Mouse (Mus musculus) midbrain, embryonic 12.5 days (tissue): Measurements from ENCODE around the gene Gal3st1. TPM values are rescaled to one million over a fixed set of nuclear protein-coding genes. Genes with fewer than 3 reads are reported as not detected.
A peak's percentile ranks its signal among the peaks of the same experiment; 100 is the strongest.

Source experiments
- ATAC-seq: fragments of 200-750 bp; cut with Nextera tagmentation; 2 replicates; pipeline ENCODE4 v1.8.0; 2017; ENCODE audit warnings: low read depth, moderate TSS enrichment, moderate library complexity; ENCODE audit not compliant: low FRiP score
- H3K27ac ChIP-seq: fragments of 300-500 bp; sonication (generic); replicated peaks from 2 replicates; pipeline ENCODE4 v1.5.1; 2016; ENCODE audit warnings: mild to moderate bottlenecking
- H3K27me3 ChIP-seq: fragments of 300-500 bp; sonication (generic); 2 replicates; pipeline ENCODE4 v1.6.1; 2016; ENCODE audit warnings: mild to moderate bottlenecking
- H3K36me3 ChIP-seq: fragments of 300-500 bp; sonication (generic); 2 replicates; pipeline ENCODE4 v1.6.1; 2016
- H3K4me1 ChIP-seq: fragments of 300-500 bp; sonication (generic); 2 replicates; pipeline ENCODE4 v1.6.1; 2016
- H3K4me2 ChIP-seq: fragments of 300-500 bp; sonication (generic); replicated peaks from 2 replicates; pipeline ENCODE4 v1.6.1; 2016; ENCODE audit warnings: mild to moderate bottlenecking, moderate library complexity
- H3K4me3 ChIP-seq: fragments of 300-500 bp; sonication (generic); 2 replicates; pipeline ENCODE4 v1.5.1; 2016; ENCODE audit warnings: mild to moderate bottlenecking
- H3K9ac ChIP-seq: fragments of 300-500 bp; sonication (generic); replicated peaks from 2 replicates; pipeline ENCODE4 v1.6.1; 2016; ENCODE audit warnings: mild to moderate bottlenecking, moderate library complexity
- H3K9me3 ChIP-seq: fragments of 300-500 bp; sonication (generic); 2 replicates; pipeline ENCODE4 v1.6.1; 2016; ENCODE audit warnings: mild to moderate bottlenecking
- WGBS: fragments of 180-500 bp; shearing (Covaris S2); methylation state at CpG from one replicate; pipeline ENCODE4 v1.1.7; 2016; 5-methylcytosine and 5-hydroxymethylcytosine counted together
- polyA plus RNA-seq: library from polyadenylated mRNA; unstranded; fragments of >200 nt; fragmentation: Nextera tagmentation; extraction: Ambion mirVana; gene quantifications from 2 replicates; pipeline ENCODE4 v1.2.1, GENCODE M21; 2016

Gene Gal3st1
- polyA plus RNA-seq, 1 experiment from 2014 or later, result 0.80 TPM

- Histone ChIP-seq H3K9me3 (no peaks in the 10 kb centered on the region), H3K27ac (no peak overlapping the region)
- 12% methylated on average over 15 of the region's 15 CpGs for WGBS
These were observed 668 bp downstream of the Gal3st1 start for GRCm38 (mm10) chr11:3983863-3984745.

GRCm38 (mm10) chr11:3989748-3990147 lies 6.3 kb downstream of the Gal3st1 start:
- peaks cover 7% of the 10 kb centered on the region; the same call in 1 of the 2 replicates for H3K27me3 ChIP-seq
- WGBS, result 41% methylated on average over 3 of the region's 3 CpGs
- no peak overlapping the region for H3K27ac ChIP-seq
- H3K36me3 ChIP-seq, result no peaks in the 10 kb centered on the region
- no peak overlapping the region for H3K4me3 ChIP-seq
- no peak overlapping the region for H3K4me2 ChIP-seq
- ATAC-seq, result no peak
- H3K4me1 ChIP-seq, result no peaks in the 10 kb centered on the region
- H3K9ac ChIP-seq, result no peak overlapping the region
- H3K9me3 ChIP-seq, result no peaks in the 10 kb centered on the region

More at GRCm38 (mm10) chr11:3983863-3984745, 668 bp downstream of the Gal3st1 start:
- Histone ChIP-seq H3K9ac (peak overlapping the region; percentile 56), H3K27me3 (peaks cover 34% of the 10 kb centered on the region), H3K4me1 (peaks cover 9% of the 10 kb centered on the region; the same call in 1 of the 2 replicates), H3K36me3 (peaks cover 23% of the 10 kb centered on the region), H3K4me3 (peak overlapping the region; percentile 41), H3K4me2 (peak overlapping the region; percentile 64)
- no peak for ATAC-seq

DNA sequence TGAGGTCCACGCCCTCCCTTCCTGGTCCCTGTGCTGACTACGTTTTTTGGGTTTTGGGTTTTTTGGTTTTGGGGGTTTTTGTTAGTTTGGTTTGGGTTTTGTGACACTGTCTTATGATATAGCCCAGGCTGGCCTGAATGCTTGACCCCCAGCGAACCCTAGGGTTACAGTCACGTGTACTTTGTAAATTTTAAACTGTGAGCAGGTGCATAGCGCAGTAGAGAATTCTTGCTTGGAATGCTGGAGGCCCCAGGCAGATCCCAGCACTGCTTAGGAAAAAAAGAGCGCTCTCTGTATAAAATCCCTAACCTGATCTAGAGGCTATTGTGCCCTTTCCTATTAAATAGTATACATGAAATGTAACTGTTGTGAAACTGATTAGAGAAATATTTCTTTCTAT lies 9.7 kb downstream of the Gal3st1 start:
- no peak overlapping the region for H3K4me3 ChIP-seq

GRCm38 (mm10) chr11:3993914-3994313 lies 10.5 kb downstream of the Gal3st1 start:
- ATAC-seq, result no peak
- Histone ChIP-seq H3K27me3 (peaks cover 31% of the 10 kb centered on the region), H3K9me3 (no peaks in the 10 kb centered on the region), H3K4me3 (no peak overlapping the region), H3K36me3 (no peaks in the 10 kb centered on the region), H3K27ac (no peak overlapping the region), H3K4me1 (peaks cover 10% of the 10 kb centered on the region), H3K9ac (no peak overlapping the region), H3K4me2 (no peak overlapping the region)
- WGBS, result 79% methylated on average over 6 of the region's 6 CpGs

More for the DNA sequence above, 9.7 kb downstream of the Gal3st1 start:
- ATAC-seq, result no peak
- H3K27ac ChIP-seq, result no peak overlapping the region
- WGBS, result 80% methylated on average over 6 of the region's 6 CpGs
- no peaks in the 10 kb centered on the region for H3K9me3 ChIP-seq
- H3K27me3 ChIP-seq, result peaks cover 23% of the 10 kb centered on the region
- H3K36me3 ChIP-seq, result no peaks in the 10 kb centered on the region
- H3K9ac ChIP-seq, result no peak overlapping the region
- H3K4me1 ChIP-seq, result peaks cover 3% of the 10 kb centered on the region; the same call in 1 of the 2 replicates
- no peak overlapping the region for H3K4me2 ChIP-seq

DNA sequence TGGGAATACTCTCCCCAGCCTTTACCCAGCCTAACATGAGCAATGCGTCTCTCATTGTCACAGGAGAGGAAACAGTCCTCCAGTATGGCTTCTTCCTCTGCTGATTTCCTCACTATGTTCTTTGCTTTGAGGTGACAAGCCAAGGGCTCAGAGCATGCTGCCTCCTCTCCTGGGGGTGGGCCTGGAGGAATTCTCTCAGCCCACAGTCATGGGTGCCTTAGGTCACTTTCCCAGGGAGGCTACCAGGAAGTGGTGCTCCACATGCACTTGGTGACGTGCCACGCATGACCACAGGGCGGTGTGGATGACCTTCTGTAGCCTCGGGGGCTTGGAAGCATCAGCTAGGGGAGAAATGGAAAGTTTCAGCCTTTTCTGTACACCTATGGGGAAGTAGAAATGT lies 12.1 kb downstream of the Gal3st1 start:
- H3K36me3 ChIP-seq, result no peaks in the 10 kb centered on the region
- H3K4me1 ChIP-seq, result peaks cover 11% of the 10 kb centered on the region
- no peak for ATAC-seq
- H3K27ac ChIP-seq, result no peak overlapping the region
- H3K9ac ChIP-seq, result no peak overlapping the region
- no peaks in the 10 kb centered on the region for H3K9me3 ChIP-seq
- H3K4me3 ChIP-seq, result no peak overlapping the region
- H3K27me3 ChIP-seq, result peaks cover 46% of the 10 kb centered on the region
- 87% methylated on average over 5 of the region's 5 CpGs for WGBS
- H3K4me2 ChIP-seq, result no peak overlapping the region

- Histone ChIP-seq H3K4me3 (no peak overlapping the region), H3K36me3 (no peaks in the 10 kb centered on the region), H3K4me2 (no peak overlapping the region), H3K27me3 (peaks cover 50% of the 10 kb centered on the region), H3K9ac (no peak overlapping the region), H3K9me3 (no peaks in the 10 kb centered on the region), H3K27ac (no peak overlapping the region), H3K4me1 (peaks cover 11% of the 10 kb centered on the region)
- ATAC-seq, result no peak
- 92% methylated on average over 3 of the region's 3 CpGs for WGBS
These were observed 13.4 kb downstream of the Gal3st1 start for GRCm38 (mm10) chr11:3996840-3997239.

- no peak for ATAC-seq
- Histone ChIP-seq H3K9ac (no peak overlapping the region), H3K4me3 (peak overlapping the region; percentile 29), H3K4me1 (peaks cover 11% of the 10 kb centered on the region), H3K27ac (no peak overlapping the region), H3K9me3 (no peaks in the 10 kb centered on the region), H3K36me3 (no peaks in the 10 kb centered on the region), H3K4me2 (peak overlapping the region; percentile 46), H3K27me3 (peaks cover 50% of the 10 kb centered on the region)
- 7% methylated on average over 66 of the region's 66 CpGs for WGBS
These were observed 14.7 kb downstream of the Gal3st1 start for GRCm38 (mm10) chr11:3997978-3998720.

- 77% methylated on average over 5 of the region's 5 CpGs for WGBS
- Histone ChIP-seq H3K27me3 (peaks cover 50% of the 10 kb centered on the region), H3K27ac (no peak overlapping the region)
These were observed 16.1 kb downstream of the Gal3st1 start for GRCm38 (mm10) chr11:3999547-3999946.

DNA sequence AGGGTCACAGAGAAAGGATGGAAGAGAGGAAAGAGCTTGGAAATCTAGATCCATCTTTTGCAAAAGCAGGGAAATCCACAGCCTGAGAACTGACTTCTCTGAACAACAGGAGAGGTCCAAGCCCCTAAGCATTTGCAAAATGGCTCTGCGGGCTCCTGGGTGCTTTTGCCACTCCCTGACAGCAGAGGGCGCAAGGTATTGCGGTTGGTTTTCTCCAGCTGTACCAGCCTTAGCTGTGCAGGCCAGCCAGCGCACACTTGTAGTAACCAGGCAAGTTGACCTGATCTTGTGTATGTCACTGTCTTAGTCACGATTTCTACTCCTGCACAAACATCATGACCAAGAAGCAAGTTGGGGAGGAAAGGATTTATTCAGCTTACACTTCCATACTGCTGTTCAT lies 18.2 kb downstream of the Gal3st1 start:
- H3K27ac ChIP-seq, result no peak overlapping the region
- H3K4me2 ChIP-seq, result no peak overlapping the region
- H3K9ac ChIP-seq, result no peak overlapping the region
- no peaks in the 10 kb centered on the region for H3K9me3 ChIP-seq
- ATAC-seq, result no peak
- peaks cover 11% of the 10 kb centered on the region for H3K4me1 ChIP-seq
- H3K36me3 ChIP-seq, result no peaks in the 10 kb centered on the region
- no peak overlapping the region for H3K4me3 ChIP-seq
- H3K27me3 ChIP-seq, result peaks cover 43% of the 10 kb centered on the region
- 9% methylated on average over 5 of the region's 5 CpGs for WGBS

More at GRCm38 (mm10) chr11:3999547-3999946, 16.1 kb downstream of the Gal3st1 start:
- Histone ChIP-seq H3K4me2 (no peak overlapping the region), H3K4me3 (no peak overlapping the region), H3K9me3 (no peaks in the 10 kb centered on the region), H3K36me3 (no peaks in the 10 kb centered on the region), H3K9ac (no peak overlapping the region), H3K4me1 (peaks cover 11% of the 10 kb centered on the region)
- no peak for ATAC-seq

DNA sequence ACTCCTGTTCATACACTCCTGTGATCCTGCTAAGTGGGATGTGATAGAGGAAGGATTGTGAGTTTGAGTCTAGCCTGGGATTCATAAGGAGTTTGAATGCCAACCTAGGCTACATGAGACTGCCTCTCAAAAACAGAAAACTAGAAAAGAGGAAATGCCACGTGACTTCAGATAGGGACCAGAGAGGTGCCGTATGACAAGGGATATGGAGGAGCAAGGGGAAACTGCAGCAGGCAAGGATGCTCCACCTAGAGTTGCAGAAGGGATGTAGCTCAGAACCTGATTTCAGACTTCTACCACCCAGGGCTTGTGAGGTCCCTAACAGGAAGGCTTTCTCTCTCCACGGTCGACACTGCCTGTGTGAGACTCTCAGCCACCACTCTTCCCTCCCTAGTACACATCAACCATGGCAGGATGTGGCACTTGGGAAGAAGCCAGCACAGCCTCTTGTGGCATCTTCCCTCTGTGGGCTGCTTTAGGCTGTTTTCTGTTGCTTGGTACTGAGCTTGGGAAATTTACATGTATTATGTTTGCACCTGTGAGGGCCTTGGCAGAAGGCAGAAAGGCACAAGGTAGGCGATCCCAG lies 21.9 kb downstream of the Gal3st1 start:
- Histone ChIP-seq H3K9me3 (no peaks in the 10 kb centered on the region), H3K27me3 (peaks cover 6% of the 10 kb centered on the region), H3K4me1 (no peaks in the 10 kb centered on the region), H3K4me2 (no peak overlapping the region), H3K9ac (no peak overlapping the region), H3K27ac (no peak overlapping the region), H3K4me3 (no peak overlapping the region), H3K36me3 (no peaks in the 10 kb centered on the region)
- WGBS, result 68% methylated on average over 5 of the region's 5 CpGs
- ATAC-seq, result no peak

DNA sequence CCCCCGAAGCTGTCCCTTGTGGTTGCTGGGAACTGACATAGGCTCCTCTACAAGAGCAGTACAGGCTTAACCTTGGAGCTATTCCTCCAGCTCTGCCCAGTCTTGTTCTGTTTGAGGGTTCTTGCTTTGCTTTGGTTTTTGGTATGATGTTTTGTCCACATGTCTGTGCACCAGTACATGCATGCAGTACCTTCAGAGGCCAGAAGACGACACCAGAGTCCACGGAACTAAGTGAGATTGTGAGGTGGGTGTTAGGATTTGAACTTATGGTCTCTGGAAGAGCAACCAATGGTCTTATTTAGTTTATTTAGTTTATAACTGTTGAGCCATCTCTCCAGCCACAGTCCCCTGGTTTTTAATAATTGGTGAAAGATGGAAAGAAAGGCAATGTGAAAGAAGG lies 23.0 kb downstream of the Gal3st1 start:
- WGBS, result 89% methylated on average over 3 of the region's 3 CpGs
- no peaks in the 10 kb centered on the region for H3K9me3 ChIP-seq
- no peaks in the 10 kb centered on the region for H3K36me3 ChIP-seq
- no peak overlapping the region for H3K9ac ChIP-seq
- H3K4me3 ChIP-seq, result no peak overlapping the region
- no peak for ATAC-seq
- H3K4me1 ChIP-seq, result no peaks in the 10 kb centered on the region
- H3K27me3 ChIP-seq, result no peaks in the 10 kb centered on the region
- H3K27ac ChIP-seq, result no peak overlapping the region
- no peak overlapping the region for H3K4me2 ChIP-seq

- Histone ChIP-seq H3K36me3 (0 out of 2 replicates have a peak, but pooled peaks cover 2% of the 10 kb centered on the region), H3K9ac (no peak overlapping the region), H3K4me3 (no peak overlapping the region), H3K27me3 (no peaks in the 10 kb centered on the region), H3K4me1 (no peaks in the 10 kb centered on the region), H3K4me2 (no peak overlapping the region), H3K9me3 (peaks cover 3% of the 10 kb centered on the region; the same call in 1 of the 2 replicates), H3K27ac (no peak overlapping the region)
- ATAC-seq, result no peak
- WGBS, result 48% methylated on average over 1 of the region's 1 CpGs
These were observed 29.2 kb downstream of the Gal3st1 start for GRCm38 (mm10) chr11:4012616-4013015.
